Mouse (Mus musculus) lung, postnatal 0 days (tissue): ENCODE results near the gene Rgs6.

ENCODE experiments used
- CTCF ChIP-seq: IDR thresholded peaks from 2 replicates; pipeline ENCODE4 v1.5.1; 2016; ENCODE audit warnings: antibody characterized with exemption, mild to moderate bottlenecking
- EP300 ChIP-seq: IDR thresholded peaks from 2 replicates; pipeline ENCODE4 v1.6.1; 2016; ENCODE audit warnings: antibody characterized with exemption, mild to moderate bottlenecking, control low read depth

GRCm38 (mm10) chr12:82819328-82819727 is 231.2 kb downstream of the Rgs6 start:
- TF ChIP-seq CTCF (no peak), EP300 (no peak)
